In genomic region chr11:117314026-117314425, GRCm38 (mm10) we compare ENCODE assay signal across 9 mouse cellular contexts.
DNase-seq lines count a peak whose midpoint lies in the region; ATAC-seq and TF ChIP-seq lines count a peak whose summit lies in the region.
"Had no signal": no experiment of that assay in that cellular context is flagged by ENCODE, and none has a peak within 500 bp of the region (broad histone marks: within the 10 kb centered on the region; RNA-seq: fewer than 3 reads in every experiment).

No protein-coding gene starts in this region.

- peak; percentile 30; the same call in 1 of the 2 replicates for TF ChIP-seq CTCF in heart, postnatal 0 days (IDR thresholded peaks at IDR 0.05; ENCODE audit: low read depth)

- no peak for TF ChIP-seq EP300 in heart, postnatal 0 days (IDR thresholded peaks at IDR 0.05; ENCODE audit: low read depth)

- H3K36me3 ChIP-seq in heart, postnatal 0 days (replicated peaks; ENCODE audit: control insufficient read depth, insufficient read depth, low read length): no peaks in the 10 kb centered on the region
- H3K36me3 ChIP-seq: neural tube, embryonic 13.5 days had no signal

- H3K9ac ChIP-seq in heart, postnatal 0 days (replicated peaks; ENCODE audit: low read depth, low read length): no peak overlapping the region

- H3K4me3 ChIP-seq in heart, postnatal 0 days (ENCODE audit: low read depth, low read length): no peak overlapping the region
- H3K4me3 ChIP-seq: neural tube, embryonic 13.5 days had no signal

- H3K27me3 ChIP-seq in heart, postnatal 0 days (ENCODE audit: control insufficient read depth, insufficient read depth, low read length): no peaks in the 10 kb centered on the region
- H3K27me3 ChIP-seq: neural tube, embryonic 13.5 days had no signal

- H3K9me3 ChIP-seq in heart, postnatal 0 days (replicated peaks; ENCODE audit: control insufficient read depth, low read length): no peaks in the 10 kb centered on the region
- H3K9me3 ChIP-seq: neural tube, embryonic 13.5 days had no signal

- no peak overlapping the region for H3K4me2 ChIP-seq in heart, postnatal 0 days (ENCODE audit: low read depth, low read length)
- H3K4me2 ChIP-seq: neural tube, embryonic 13.5 days had no signal

- WGBS in heart, postnatal 0 days: 81% methylated on average over 7 of the region's 7 CpGs

- peaks cover 75% of the 10 kb centered on the region for H3K4me1 ChIP-seq in heart, postnatal 0 days (ENCODE audit: control insufficient read depth, insufficient read depth)

- peak overlapping the region; percentile 27; the same call in 1 of the 2 replicates for H3K27ac ChIP-seq in heart, postnatal 0 days (ENCODE audit: low read depth)

- intact Hi-C loops in heart, postnatal 25 days (cut with DNase I): no loop called here

- ATAC-seq in heart, postnatal 0 days (ENCODE audit: insufficient read depth, low read depth): no peak
- no peak for ATAC-seq in activated CD4-positive, CD25-positive, alpha-beta regulatory T cell, adult 4 months

- DNase-seq in heart, postnatal 0 days (ENCODE audit: low spot score): no peak
- DNase-seq in heart, postnatal 25 days (ENCODE audit: low spot score): no peak
- DNase-seq in 416B (ENCODE audit: low read depth): peak; percentile 67
- DNase-seq in adrenal gland, adult 2 months: peak; percentile 85
- DNase-seq in lung, postnatal 4 days: peak; percentile 48 to 64
- DNase-seq in right cerebral cortex, postnatal 4 days: no peak
- DNase-seq in frontal cortex, postnatal 10 days (ENCODE audit: low spot score in 2 of 2): no peak

Comparison
In these comparisons a context has a peak if more than half of its experiments do, and no peak if none do; other contexts are left out.
1. DNase-seq: peak in 416B (single experiment), adrenal gland, adult 2 months (single experiment) and lung, postnatal 4 days (2 of 2); none in heart, postnatal 0 days (single experiment), heart, postnatal 25 days (single experiment), right cerebral cortex, postnatal 4 days (single experiment) and frontal cortex, postnatal 10 days (0 of 2).